Mouse (Mus musculus) limb, embryonic 15.5 days (tissue): Measurements from ENCODE around the gene Ints2. TPM values are rescaled to one million over a fixed set of nuclear protein-coding genes. Genes with fewer than 3 reads are reported as not detected.

Source experiments
- polyA plus RNA-seq: library from polyadenylated mRNA; unstranded; fragments of >200 nt; fragmentation: Nextera tagmentation; extraction: Ambion mirVana; gene quantifications from 2 replicates; pipeline ENCODE4 v1.2.1, GENCODE M21; 2015

Gene Ints2
- polyA plus RNA-seq, 1 experiment from 2014 or later = 25.4 TPM

Other genes starting within 250 kb of the Ints2 start
- gene Brip1, start 56.4 kb downstream of the Ints2 start, polyA plus RNA-seq = 7.5 and 7.7 TPM in 2 replicates
- 7.5 and 9.7 TPM in 2 replicates for gene Med13, start 100.0 kb upstream of the Ints2 start, polyA plus RNA-seq
- 59.3 and 68.0 TPM in 2 replicates for gene Rnft1, start 227.1 kb upstream of the Ints2 start, polyA plus RNA-seq